Mouse (Mus musculus): ENCODE measurements around the gene Cux2. TPM values are rescaled to one million over a fixed set of nuclear protein-coding genes. Genes with fewer than 3 reads are reported as not detected.

Gene Cux2
- polyA plus RNA-seq, 1 experiment from 2014 or later = 4.1 TPM

DNA sequence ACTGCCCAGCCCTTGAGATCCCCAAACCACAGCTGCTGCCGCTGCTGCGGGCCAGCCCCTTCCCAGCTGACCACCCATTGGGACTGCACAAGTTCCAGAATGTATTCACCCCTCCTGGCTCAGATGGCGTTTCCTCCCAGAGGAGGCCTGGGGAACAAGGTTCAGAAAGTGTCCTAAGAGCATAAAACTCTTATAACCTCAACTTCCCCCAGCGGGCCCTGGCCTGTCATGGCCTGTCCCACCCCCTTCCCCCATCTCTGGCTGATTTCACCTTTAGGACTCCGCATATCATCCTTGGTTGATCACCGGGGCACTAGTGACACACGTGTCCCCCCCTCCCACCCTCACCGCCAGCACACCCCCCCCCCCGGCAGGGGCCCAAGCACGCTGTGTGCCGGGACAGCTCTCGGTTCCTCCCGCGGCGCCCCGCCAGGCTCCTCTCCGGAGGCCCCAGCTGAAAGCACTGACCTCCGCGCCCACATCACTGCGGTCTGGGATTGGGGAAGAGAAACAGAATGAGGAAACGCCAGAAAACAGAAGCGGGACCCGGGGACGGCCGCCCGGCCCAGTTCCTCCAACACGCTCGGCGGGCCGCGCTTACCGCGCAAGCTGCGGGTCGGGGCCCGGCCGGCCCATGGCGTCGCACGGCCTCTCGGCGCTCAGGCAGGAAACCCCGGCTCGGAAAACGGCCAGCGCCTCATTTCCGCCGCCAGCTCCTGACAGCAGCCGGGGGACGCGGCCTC, 213.8 kb downstream of the Cux2 start:
- peak overlapping the region; percentile 75 for H3K9ac ChIP-seq
- H3K4me3 ChIP-seq (replicated peaks) = peak overlapping the region; percentile 84
- WGBS = under 1% methylated on average over 50 of the region's 51 CpGs
- peak overlapping the region; percentile 93 for H3K4me2 ChIP-seq (replicated peaks)
- no peaks in the 10 kb centered on the region for H3K36me3 ChIP-seq
- H3K4me1 ChIP-seq = peaks cover 62% of the 10 kb centered on the region
- H3K27ac ChIP-seq (replicated peaks) = peak overlapping the region; percentile 78
- H3K9me3 ChIP-seq (replicated peaks) = no peaks in the 10 kb centered on the region
- H3K27me3 ChIP-seq = no peaks in the 10 kb centered on the region
- ATAC-seq (ENCODE audit: insufficient number of reproducible peaks, low FRiP score, low TSS enrichment, low read depth) = peak; percentile 7; the same call in 1 of the 2 replicates

GRCm38 (mm10) chr5:121834991-121835747, 214.7 kb downstream of the Cux2 start:
- peak overlapping the region; percentile 84 for H3K4me3 ChIP-seq (replicated peaks)
- no peak for ATAC-seq (ENCODE audit: insufficient number of reproducible peaks, low FRiP score, low TSS enrichment, low read depth)
- H3K27ac ChIP-seq (replicated peaks) = 0 out of 2 replicates have a peak overlapping the region, but pooled peaks have one; percentile 78
- H3K36me3 ChIP-seq = no peaks in the 10 kb centered on the region
- H3K9me3 ChIP-seq (replicated peaks) = no peaks in the 10 kb centered on the region
- WGBS = 37% methylated on average over 12 of the region's 12 CpGs
- H3K9ac ChIP-seq = peak overlapping the region; percentile 75
- H3K4me2 ChIP-seq (replicated peaks) = peak overlapping the region; percentile 93
- H3K27me3 ChIP-seq = no peaks in the 10 kb centered on the region
- peaks cover 62% of the 10 kb centered on the region for H3K4me1 ChIP-seq

DNA sequence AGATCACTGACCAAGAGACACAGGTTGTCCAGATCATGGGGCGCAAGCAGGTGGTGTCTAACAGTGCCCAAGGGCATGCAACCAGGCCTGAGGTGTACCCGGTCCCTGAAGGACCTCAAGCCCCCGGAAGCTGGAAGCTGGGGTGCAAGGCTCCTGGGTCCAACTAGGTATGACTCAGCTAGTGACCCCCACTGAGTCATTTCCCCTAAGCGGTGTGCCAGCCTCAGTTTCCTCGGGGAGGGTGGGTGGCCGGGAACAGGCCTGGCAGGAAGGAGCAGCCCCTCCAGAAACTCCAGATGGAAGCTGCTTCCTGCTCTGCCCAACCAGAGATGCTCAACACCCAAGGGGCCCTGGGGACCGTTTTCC, 215.7 kb downstream of the Cux2 start:
- 0 out of 2 replicates have a peak, but pooled peaks cover under 1% of the 10 kb centered on the region for H3K27me3 ChIP-seq
- no peaks in the 10 kb centered on the region for H3K9me3 ChIP-seq (replicated peaks)
- H3K27ac ChIP-seq (replicated peaks) = no peak overlapping the region
- H3K36me3 ChIP-seq = no peaks in the 10 kb centered on the region
- 69% methylated on average over 7 of the region's 7 CpGs for WGBS
- peak overlapping the region; percentile 93 for H3K4me2 ChIP-seq (replicated peaks)
- H3K4me3 ChIP-seq (replicated peaks) = peak overlapping the region; percentile 84
- no peak for ATAC-seq (ENCODE audit: insufficient number of reproducible peaks, low FRiP score, low TSS enrichment, low read depth)
- no peak overlapping the region for H3K9ac ChIP-seq
- H3K4me1 ChIP-seq = peaks cover 67% of the 10 kb centered on the region

DNA sequence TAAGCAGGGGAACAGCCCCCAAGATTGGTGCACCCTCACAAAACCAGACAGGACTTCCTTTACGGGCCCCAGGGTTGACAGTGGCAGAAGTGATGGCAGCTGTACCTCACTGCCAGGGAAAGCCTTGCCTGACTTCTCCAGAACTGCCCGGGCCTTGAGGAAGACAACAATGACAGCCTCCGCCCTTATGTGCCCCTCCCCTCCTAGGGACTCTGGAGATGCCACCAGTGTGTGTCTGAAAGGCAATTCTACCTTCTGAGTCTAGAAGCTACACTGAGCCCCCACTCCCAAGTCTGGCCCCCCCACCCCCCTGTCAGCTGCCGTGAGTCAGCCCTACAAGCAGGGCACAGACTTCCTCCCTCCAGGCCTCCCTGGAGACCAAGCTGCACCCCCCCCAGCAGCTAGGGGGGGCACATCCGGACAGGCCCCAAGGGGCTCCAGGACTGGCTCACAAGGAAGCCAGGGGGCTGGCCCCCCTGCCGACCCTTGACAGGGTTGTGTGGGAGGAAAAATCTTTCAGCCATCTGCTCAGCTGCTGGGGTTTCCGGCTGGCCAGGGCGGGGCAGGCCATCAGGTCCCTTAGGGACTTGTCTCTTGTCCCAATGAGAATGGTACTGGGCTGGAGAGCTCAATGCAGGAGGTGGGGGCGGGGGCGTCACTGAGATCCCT, 216.2 kb downstream of the Cux2 start:
- no peak for ATAC-seq (ENCODE audit: insufficient number of reproducible peaks, low FRiP score, low TSS enrichment, low read depth)
- Histone ChIP-seq H3K36me3 (no peaks in the 10 kb centered on the region), H3K4me1 (peaks cover 67% of the 10 kb centered on the region), H3K4me3 (replicated peaks) (peak overlapping the region; percentile 84), H3K27ac (replicated peaks) (no peak overlapping the region), H3K9me3 (replicated peaks) (no peaks in the 10 kb centered on the region), H3K9ac (no peak overlapping the region), H3K4me2 (replicated peaks) (peak overlapping the region; percentile 93), H3K27me3 (0 out of 2 replicates have a peak, but pooled peaks cover 5% of the 10 kb centered on the region)
- 31% methylated on average over 10 of the region's 10 CpGs for WGBS

DNA sequence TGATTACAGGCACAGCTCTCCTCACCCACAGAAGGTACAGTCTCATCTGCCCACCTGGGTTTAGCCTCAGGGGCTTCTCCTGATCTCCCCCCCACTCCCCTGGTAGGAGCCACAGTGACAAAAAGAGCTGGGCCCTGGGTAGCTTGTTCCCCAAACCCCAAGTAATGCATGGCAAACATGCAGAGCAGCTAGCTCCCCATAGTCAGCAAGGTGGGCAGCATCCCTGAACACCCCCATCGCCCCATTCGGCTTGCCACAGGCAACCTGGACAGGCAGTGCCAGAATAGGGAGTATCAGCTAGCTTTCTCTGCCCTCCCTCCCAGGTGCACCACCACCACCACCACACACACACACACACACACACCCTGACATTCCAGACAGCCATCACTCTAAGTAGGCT, 216.7 kb downstream of the Cux2 start:
- no peaks in the 10 kb centered on the region for H3K9me3 ChIP-seq (replicated peaks)
- WGBS = 100% methylated on average over 2 of the region's 2 CpGs
- no peak overlapping the region for H3K27ac ChIP-seq (replicated peaks)
- ATAC-seq (ENCODE audit: insufficient number of reproducible peaks, low FRiP score, low TSS enrichment, low read depth) = no peak
- peaks cover 67% of the 10 kb centered on the region for H3K4me1 ChIP-seq
- H3K36me3 ChIP-seq = peaks cover 4% of the 10 kb centered on the region
- peak overlapping the region; percentile 93; the same call in 1 of the 2 replicates for H3K4me2 ChIP-seq (replicated peaks)
- no peak overlapping the region for H3K4me3 ChIP-seq (replicated peaks)
- 0 out of 2 replicates have a peak, but pooled peaks cover 5% of the 10 kb centered on the region for H3K27me3 ChIP-seq
- no peak overlapping the region for H3K9ac ChIP-seq

DNA sequence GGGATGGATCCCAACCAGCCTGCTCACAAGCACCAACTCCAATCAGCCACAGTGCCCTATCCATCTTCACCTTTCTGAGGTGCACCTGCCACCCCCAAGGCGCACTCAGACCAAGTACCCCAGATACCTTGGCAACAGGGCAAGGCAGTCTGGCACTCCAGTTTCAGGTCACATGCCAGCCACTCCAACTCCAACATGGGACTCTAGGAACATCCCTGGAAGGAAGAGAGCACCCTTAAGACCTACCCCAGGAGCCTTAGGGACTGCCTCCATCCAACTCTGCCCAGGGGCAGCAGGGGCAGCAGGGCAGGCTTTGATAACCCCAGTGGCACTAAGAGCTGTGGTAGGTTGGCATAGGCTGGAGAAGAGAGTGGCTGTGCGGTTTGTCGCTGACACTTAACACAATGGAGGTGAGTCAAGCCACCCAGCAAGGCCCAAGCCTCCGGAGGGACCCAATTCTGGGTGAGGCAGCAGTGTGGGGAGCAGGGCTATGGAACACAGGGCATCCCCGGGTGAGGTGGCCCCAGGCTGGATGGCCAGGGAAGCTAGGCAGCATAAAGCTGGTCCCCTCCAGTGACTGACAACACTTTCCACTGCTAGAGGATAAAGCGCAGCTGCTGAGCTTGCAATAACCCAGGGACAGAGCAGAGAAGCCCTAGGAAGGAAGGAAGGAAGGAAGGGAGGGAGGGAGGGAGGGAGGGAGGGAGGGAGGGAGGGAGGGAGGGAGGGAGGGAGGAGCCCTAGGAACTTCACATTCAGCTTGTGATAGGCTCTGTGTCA, 217.3 kb downstream of the Cux2 start:
- Histone ChIP-seq H3K4me2 (replicated peaks) (no peak overlapping the region), H3K36me3 (peaks cover 10% of the 10 kb centered on the region), H3K9me3 (replicated peaks) (no peaks in the 10 kb centered on the region), H3K27me3 (0 out of 2 replicates have a peak, but pooled peaks cover 9% of the 10 kb centered on the region), H3K9ac (no peak overlapping the region), H3K27ac (replicated peaks) (no peak overlapping the region), H3K4me3 (replicated peaks) (no peak overlapping the region), H3K4me1 (peaks cover 61% of the 10 kb centered on the region)
- 77% methylated on average over 6 of the region's 6 CpGs for WGBS
- ATAC-seq (ENCODE audit: insufficient number of reproducible peaks, low FRiP score, low TSS enrichment, low read depth) = no peak

- Histone ChIP-seq H3K36me3 (peaks cover 18% of the 10 kb centered on the region), H3K4me3 (replicated peaks) (no peak overlapping the region), H3K9me3 (replicated peaks) (no peaks in the 10 kb centered on the region), H3K4me1 (peaks cover 54% of the 10 kb centered on the region), H3K27ac (replicated peaks) (no peak overlapping the region), H3K27me3 (0 out of 2 replicates have a peak, but pooled peaks cover 10% of the 10 kb centered on the region), H3K4me2 (replicated peaks) (no peak overlapping the region), H3K9ac (no peak overlapping the region)
- ATAC-seq (ENCODE audit: insufficient number of reproducible peaks, low FRiP score, low TSS enrichment, low read depth) = no peak
- 91% methylated on average over 6 of the region's 6 CpGs for whole genome bisulfite sequencing
Measured at GRCm38 (mm10) chr5:121831002-121831601, 218.8 kb downstream of the Cux2 start.

GRCm38 (mm10) chr5:121828491-121829432, 221.1 kb downstream of the Cux2 start:
- Histone ChIP-seq H3K27ac (replicated peaks) (no peak overlapping the region), H3K4me2 (replicated peaks) (peak overlapping the region; percentile 87), H3K9me3 (replicated peaks) (no peaks in the 10 kb centered on the region), H3K4me3 (replicated peaks) (peak overlapping the region; percentile 41), H3K9ac (peak overlapping the region; percentile 33), H3K27me3 (0 out of 2 replicates have a peak, but pooled peaks cover 10% of the 10 kb centered on the region), H3K4me1 (peaks cover 38% of the 10 kb centered on the region), H3K36me3 (peaks cover 27% of the 10 kb centered on the region)
- WGBS = 12% methylated on average over 82 of the region's 82 CpGs
- ATAC-seq (ENCODE audit: insufficient number of reproducible peaks, low FRiP score, low TSS enrichment, low read depth) = no peak

GRCm38 (mm10) chr5:121827876-121828275, 222.0 kb downstream of the Cux2 start:
- H3K36me3 ChIP-seq = peaks cover 28% of the 10 kb centered on the region
- no peak overlapping the region for H3K4me2 ChIP-seq (replicated peaks)
- H3K9me3 ChIP-seq (replicated peaks) = no peaks in the 10 kb centered on the region
- no peak overlapping the region for H3K4me3 ChIP-seq (replicated peaks)
- no peak for ATAC-seq (ENCODE audit: insufficient number of reproducible peaks, low FRiP score, low TSS enrichment, low read depth)
- peaks cover 38% of the 10 kb centered on the region for H3K4me1 ChIP-seq
- H3K9ac ChIP-seq = no peak overlapping the region
- 0 out of 2 replicates have a peak, but pooled peaks cover 10% of the 10 kb centered on the region for H3K27me3 ChIP-seq
- WGBS = 78% methylated on average over 4 of the region's 4 CpGs
- H3K27ac ChIP-seq (replicated peaks) = no peak overlapping the region

Measured in embryonic facial prominence, embryonic 15.5 days (tissue).